8 mouse cellular contexts compared by ENCODE assay signal in the genomic region with DNA sequence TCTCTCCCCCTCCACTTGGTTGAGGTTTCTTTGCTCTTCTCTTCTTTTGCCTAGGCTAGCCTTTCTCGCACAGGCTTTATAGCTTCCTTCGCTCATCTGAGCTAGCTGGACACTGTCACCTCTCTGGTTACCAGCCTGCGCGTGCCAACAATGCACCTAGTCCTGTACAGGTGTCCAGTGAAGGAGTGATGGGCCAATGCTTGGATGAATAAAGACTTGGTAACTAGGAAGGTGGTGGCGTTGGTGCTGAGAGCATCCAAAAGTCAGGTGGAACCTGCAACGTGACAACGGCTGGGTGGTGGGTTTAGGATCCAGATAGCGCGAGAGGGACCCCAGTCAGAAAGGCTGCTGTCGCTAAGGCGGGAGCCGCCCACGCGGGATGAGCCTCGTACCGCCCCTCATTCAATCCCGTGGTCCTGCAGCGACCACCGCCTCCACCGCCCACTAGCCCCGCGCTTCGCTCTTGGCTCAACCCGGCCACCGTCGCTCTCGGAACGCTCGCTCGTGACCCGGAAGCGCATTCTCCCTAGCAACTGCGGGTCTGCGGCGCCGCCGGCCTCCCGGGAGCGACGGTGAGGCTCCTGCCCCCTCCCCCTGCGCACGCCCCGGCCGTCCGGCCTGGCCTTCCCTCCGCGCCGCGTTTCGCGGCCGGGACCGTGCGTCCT. TPM values are rescaled to one million over a fixed set of nuclear protein-coding genes. Genes with fewer than 3 reads are reported as not detected.
A peak's percentile ranks its signal among the peaks of the same experiment; 100 is the strongest.
DNase-seq lines count a peak whose midpoint lies in the region; ATAC-seq and TF ChIP-seq lines count a peak whose summit lies in the region.

A gene (plus strand): TSS at position 509 of the 665 bp plus-strand sequence.

- ATAC-seq in forebrain, embryonic 15.5 days (replicated peaks), result peak; percentile 96
- peak; percentile 46; the same call in 1 of the 2 replicates for ATAC-seq in neutrophil, adult 5-6 weeks (ENCODE audit: extremely low read depth, insufficient number of reproducible peaks, low FRiP score, poor library complexity, severe bottlenecking)

- peak; percentile 93 for DNase-seq in ES-CJ7 (ENCODE audit: low read depth, low spot score)
- DNase-seq in cerebellum, adult 11 months, result peak; percentile 81
- DNase-seq in heart, postnatal 25 days (ENCODE audit: low spot score), result peak; percentile 67
- peak; percentile 84 to 92 for DNase-seq in layer of hippocampus, adult 18-20 months (ENCODE audit: low spot score in 2 of 2)
- peak; percentile 84 for DNase-seq in lung, adult 2 months
- DNase-seq in thymus, adult 18-20 months, result peak; percentile 69 to 70

- peak within 1 kb of the TSS; percentile 88 for H3K27ac ChIP-seq in forebrain, embryonic 15.5 days (replicated peaks)

- H3K4me2 ChIP-seq in forebrain, embryonic 15.5 days (replicated peaks), result peak within 1 kb of the TSS; percentile 64

- no peak for TF ChIP-seq CTCF in lung, adult 2 months (IDR thresholded peaks at IDR 0.05; ENCODE audit: insufficient read depth, low read length)

- intact Hi-C loops in heart, postnatal 25 days (cut with DNase I), result loop anchor here (10.0 kb wide), 1 partner anchor 119 kb away; a partner anchor contains a TSS

- no peaks in the 10 kb centered on the region for H3K9me3 ChIP-seq in forebrain, embryonic 15.5 days

- H3K4me3 ChIP-seq in forebrain, embryonic 15.5 days, result peak within 1 kb of the TSS; percentile 87
- H3K4me3 ChIP-seq in lung, adult 2 months (replicated peaks; ENCODE audit: extremely low read depth, low read depth, low read length), result peak within 1 kb of the TSS; percentile 89

- H3K9ac ChIP-seq in forebrain, embryonic 15.5 days (replicated peaks), result peak within 1 kb of the TSS; percentile 85

- no peaks in the 10 kb centered on the region for H3K27me3 ChIP-seq in forebrain, embryonic 15.5 days

- 2% methylated on average over 54 of the region's 54 CpGs for WGBS in forebrain, embryonic 15.5 days
- 2% methylated on average over 52 of the region's 54 CpGs for WGBS in lung, adult 2 months

- H3K36me3 ChIP-seq in forebrain, embryonic 15.5 days, result no peaks in the 10 kb centered on the region

- peaks cover 24% of the 10 kb centered on the region for H3K4me1 ChIP-seq in forebrain, embryonic 15.5 days
- peaks cover 2% of the 10 kb centered on the region; the same call in 1 of the 2 replicates for H3K4me1 ChIP-seq in lung, adult 2 months (ENCODE audit: control insufficient read depth, insufficient read depth, low read length)

- TF ChIP-seq POLR2A in lung, adult 2 months (IDR thresholded peaks at IDR 0.05; ENCODE audit: borderline replicate concordance, extremely low read depth, low read depth, low read length), result peak; percentile 53; the same call in 1 of the 2 replicates

RNA-seq across cellular contexts. Expression of the gene that starts here (rescaled TPM):
- 39.7 and 40.0 TPM in 2 replicates for polyA plus RNA-seq in forebrain, embryonic 15.5 days (2015; fragmentation: Nextera tagmentation; extraction: Ambion mirVana)
- total RNA-seq in heart, postnatal 25 days (2021), result 10 to 100 TPM; 10.7 to 11.0 TPM
- 10 to 100 TPM; 24.3 to 25.9 TPM for total RNA-seq in layer of hippocampus, adult 18-20 months (2021)
- polyA plus RNA-seq in lung, adult 2 months (2012; rRNA removed), result 11.5 and 13.8 TPM in 2 replicates
- total RNA-seq in neutrophil, adult 5-6 weeks (2017), result 15.5 and 16.6 TPM in 2 replicates

Comparison
In these comparisons a context has a peak if more than half of its experiments do, and no peak if none do; other contexts are left out.
1. Peak in every context shown above with its lines: DNase-seq, ATAC-seq, H3K4me3 ChIP-seq and H3K27ac ChIP-seq.